Mouse (Mus musculus) lung, adult 2 months (tissue): ENCODE measurements around the gene Zfp420.

Experiments
- CTCF ChIP-seq: fragments of 200-500 bp; IDR thresholded peaks from 2 replicates; pipeline ENCODE4 v1.5.1; 2011; ENCODE audit warnings: mild to moderate bottlenecking, low read length, control low read depth; ENCODE audit not compliant: insufficient read depth
- POLR2A ChIP-seq: fragments of 200-500 bp; IDR thresholded peaks from 2 replicates; pipeline ENCODE4 v1.6.1; 2011; ENCODE audit warnings: low read depth, mild to moderate bottlenecking, control low read depth, low read length, borderline replicate concordance; ENCODE audit errors: extremely low read depth

- no peak for TF ChIP-seq POLR2A
- no peak for TF ChIP-seq CTCF
Measured at GRCm38 (mm10) chr7:29898351-29898750, 38.6 kb downstream of the Zfp420 start.
